Mouse (Mus musculus) gastrocnemius, adult 2 months (tissue): Measurements from ENCODE around the gene Cmtm6. TPM values are rescaled to one million over a fixed set of nuclear protein-coding genes. Genes with fewer than 3 reads are reported as not detected.

Experiments
- DNase-seq: peaks from one replicate; pipeline ENCODE4 v3.0.0; 2022
- H3K27ac ChIP-seq: fragments of 200-600 bp; 2 replicates; pipeline ENCODE4 v1.8.1; 2022; ENCODE audit warnings: mild to moderate bottlenecking
- H3K4me3 ChIP-seq: fragments of 200-600 bp; 2 replicates; pipeline ENCODE4 v1.8.1; 2022; ENCODE audit warnings: mild to moderate bottlenecking, moderate library complexity
- CTCF ChIP-seq: fragments of 200-600 bp; IDR thresholded peaks from 2 replicates; pipeline ENCODE4 v1.8.1; 2022; ENCODE audit warnings: antibody characterized with exemption, mild to moderate bottlenecking, moderate library complexity
- intact Hi-C: fragments of 180-260 bp; cut with DNase I; formaldehyde crosslinking; loops from one replicate; pipeline ENCODE4 v1.15.1; 2025
- total RNA-seq, 2 experiments: library from RNA; stranded (reverse); gene quantifications; 2 replicates each; pipeline ENCODE4 v1.2.3; 2021

The Cmtm6 gene
- total RNA-seq, 2 experiments from 2014 or later, result 7.3 to 7.9 TPM

GRCm38 (mm10) chr9:114779984-114780745 is 49.2 kb downstream of the Cmtm6 start:
- TF ChIP-seq CTCF, result no peak
- intact Hi-C loops, result no loop called here

DNA sequence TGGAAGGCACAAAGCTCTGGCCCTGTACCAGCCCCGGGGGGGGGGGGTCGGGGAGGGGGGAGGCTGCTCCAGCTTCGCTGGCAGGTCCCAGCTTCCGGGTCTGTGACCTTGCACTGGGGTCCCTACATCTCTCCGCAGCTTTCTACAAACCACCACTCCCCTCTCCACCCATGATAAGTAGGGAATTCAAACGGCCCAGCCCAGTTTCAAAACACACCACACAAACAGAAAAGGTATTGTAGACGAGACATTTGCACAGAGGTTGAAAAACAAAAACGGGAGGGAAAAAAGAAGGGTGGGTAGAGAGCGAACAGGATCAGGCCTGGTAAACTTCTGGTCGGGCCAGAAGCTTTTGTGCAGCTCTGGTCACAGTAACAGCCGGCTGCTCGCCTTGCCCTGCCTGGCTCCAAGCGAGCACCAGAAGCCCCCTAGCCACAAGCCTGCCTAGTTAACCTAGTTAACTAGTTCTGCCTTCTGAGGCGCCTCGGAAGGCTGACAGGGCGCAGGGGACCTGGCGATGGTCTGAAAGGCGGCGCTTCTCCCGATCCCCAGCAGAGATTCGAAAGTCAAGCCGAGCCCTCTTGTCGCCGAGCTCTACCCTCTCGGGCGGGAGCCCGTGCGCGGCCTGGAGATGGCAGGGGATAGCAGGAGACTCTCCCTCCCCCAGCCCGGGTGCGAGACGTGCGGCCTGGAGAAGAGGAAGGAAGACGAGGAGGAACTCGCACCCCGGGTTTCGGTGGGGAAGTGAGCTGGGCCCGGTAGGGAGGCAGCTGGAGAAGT is 50.0 kb downstream of the Cmtm6 start:
- no peak for TF ChIP-seq CTCF
- Histone ChIP-seq H3K4me3 (peak overlapping the region; percentile 80), H3K27ac (peak overlapping the region; percentile 88)
- DNase-seq, result peak; percentile 67
- intact Hi-C loops, result no loop called here

More at GRCm38 (mm10) chr9:114779984-114780745, 49.2 kb downstream of the Cmtm6 start:
- DNase-seq, result no peak
- Histone ChIP-seq H3K27ac (peak overlapping the region; percentile 88), H3K4me3 (peak overlapping the region; percentile 80)

GRCm38 (mm10) chr9:114781526-114782212 is 50.8 kb downstream of the Cmtm6 start, which contains the start of gene Cmtm7:
Gene Cmtm7, minus strand, starts transcription at chr9:114781856.
- peak; percentile 89 for DNase-seq
- intact Hi-C loops, result no loop called here

DNA sequence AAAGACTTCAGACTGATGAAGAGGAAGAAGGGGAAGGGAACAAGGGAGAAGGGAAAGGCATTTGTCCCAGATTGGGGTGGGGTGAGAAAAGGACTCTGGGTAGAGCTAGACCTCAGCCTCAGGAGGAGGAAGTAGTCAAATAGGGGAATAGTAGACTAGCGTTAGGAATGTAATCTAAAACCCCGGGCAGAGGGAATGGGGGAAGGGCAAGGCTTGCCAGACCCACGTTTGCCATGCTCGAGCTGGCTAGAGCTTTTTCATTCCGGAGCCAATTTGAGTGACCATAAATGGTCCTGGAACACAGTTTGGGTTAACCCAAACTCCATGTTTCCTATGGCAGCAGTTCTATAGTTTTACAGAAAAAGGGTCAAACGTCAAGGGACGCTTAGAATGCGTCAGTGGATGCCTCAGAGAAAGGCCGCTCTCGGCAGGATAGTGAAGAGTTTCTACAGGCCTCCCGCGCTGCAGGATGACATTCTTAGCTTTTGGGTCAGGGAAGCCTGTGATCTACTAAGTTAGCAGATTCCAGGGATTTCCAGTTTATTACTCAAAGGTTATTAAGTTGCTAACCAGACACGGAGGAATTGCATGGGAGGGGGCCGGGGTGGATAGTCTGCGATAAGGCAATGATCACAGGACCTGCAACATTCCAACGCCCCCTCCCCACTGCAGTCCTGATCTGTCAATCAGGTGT is 54.7 kb downstream of the Cmtm6 start:
- Histone ChIP-seq H3K4me3 (no peak overlapping the region), H3K27ac (no peak overlapping the region)
- intact Hi-C loops, result no loop called here
- no peak for DNase-seq
- no peak for TF ChIP-seq CTCF

More at GRCm38 (mm10) chr9:114781526-114782212, 50.8 kb downstream of the Cmtm6 start, which contains the start of gene Cmtm7:
- peak within 1 kb of the TSS; percentile 80 for H3K4me3 ChIP-seq
- H3K27ac ChIP-seq, result peak within 1 kb of the TSS; percentile 88
- TF ChIP-seq CTCF, result no peak

GRCm38 (mm10) chr9:114787134-114787533 is 56.2 kb downstream of the Cmtm6 start:
- no peak for TF ChIP-seq CTCF
- no peak for DNase-seq
- Histone ChIP-seq H3K4me3 (no peak overlapping the region), H3K27ac (no peak overlapping the region)
- intact Hi-C loops, result no loop called here

DNA sequence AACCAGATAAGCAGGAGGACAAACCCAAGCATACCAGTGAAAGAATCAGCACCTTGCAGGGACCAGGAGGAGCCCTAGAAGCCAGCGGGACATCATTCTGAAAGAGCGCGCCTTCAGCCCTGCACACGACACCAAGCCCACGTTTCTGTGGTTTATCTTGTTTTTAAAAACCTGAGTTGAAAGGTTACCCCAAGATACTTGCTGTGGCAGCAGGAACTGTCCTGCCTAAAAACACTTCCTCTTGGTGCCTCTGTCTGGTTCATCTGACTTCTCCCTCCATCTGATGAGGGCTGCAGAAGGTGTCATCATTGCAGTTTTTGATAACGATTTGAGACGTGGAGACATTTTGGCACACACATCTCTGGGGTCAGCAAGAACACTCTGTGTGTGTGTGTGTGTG is 56.8 kb downstream of the Cmtm6 start:
- Histone ChIP-seq H3K27ac (no peak overlapping the region), H3K4me3 (no peak overlapping the region)
- TF ChIP-seq CTCF, result no peak
- intact Hi-C loops, result no loop called here
- no peak for DNase-seq

DNA sequence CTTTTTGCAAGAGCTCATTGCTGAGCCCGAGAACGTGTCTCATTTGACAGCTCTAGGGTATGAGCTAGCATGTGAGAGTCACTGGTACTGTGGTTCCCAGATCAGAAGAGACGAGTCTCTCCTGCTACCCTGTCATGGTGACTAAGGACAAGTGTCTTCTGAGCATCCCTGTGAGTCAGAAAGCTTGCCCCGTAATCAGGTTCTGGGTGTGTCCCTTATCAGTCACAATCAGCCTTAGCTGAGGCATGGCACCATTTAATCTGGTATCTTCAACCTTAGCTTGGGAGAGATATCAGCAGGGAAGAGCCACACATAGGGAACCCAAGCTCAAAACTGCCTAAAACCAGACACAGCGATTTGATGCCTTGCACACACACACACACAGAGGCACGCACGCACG is 57.8 kb downstream of the Cmtm6 start:
- H3K27ac ChIP-seq, result no peak overlapping the region
- no peak for TF ChIP-seq CTCF
- intact Hi-C loops, result no loop called here
- DNase-seq, result no peak
- H3K4me3 ChIP-seq, result no peak overlapping the region

GRCm38 (mm10) chr9:114789557-114789956 is 58.6 kb downstream of the Cmtm6 start:
- no peak for TF ChIP-seq CTCF
- intact Hi-C loops, result no loop called here

DNA sequence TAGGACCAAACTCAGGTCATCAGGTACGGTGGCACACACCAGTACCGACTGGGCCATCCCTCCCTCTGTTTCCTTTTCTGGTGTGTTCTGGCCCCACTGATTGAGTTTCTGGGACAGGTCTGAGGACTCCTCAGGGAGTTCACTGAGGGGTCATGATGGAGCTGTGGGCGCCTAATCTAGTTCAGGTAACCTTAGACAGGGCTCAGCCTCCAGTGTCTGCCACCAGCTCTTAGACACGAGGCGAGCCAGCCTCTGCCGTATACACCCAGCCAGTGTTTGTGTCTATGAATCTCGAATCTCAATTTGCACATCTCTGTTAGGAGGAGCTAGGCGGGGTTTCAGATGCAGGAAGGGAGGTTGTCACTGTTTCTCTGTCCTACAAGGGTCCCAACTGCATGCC is 59.1 kb downstream of the Cmtm6 start:
- no peak overlapping the region for H3K4me3 ChIP-seq
- TF ChIP-seq CTCF, result no peak
- intact Hi-C loops, result no loop called here
- no peak for DNase-seq
- no peak overlapping the region for H3K27ac ChIP-seq

More at GRCm38 (mm10) chr9:114789557-114789956, 58.6 kb downstream of the Cmtm6 start:
- no peak overlapping the region for H3K4me3 ChIP-seq
- H3K27ac ChIP-seq, result no peak overlapping the region
- no peak for DNase-seq

DNA sequence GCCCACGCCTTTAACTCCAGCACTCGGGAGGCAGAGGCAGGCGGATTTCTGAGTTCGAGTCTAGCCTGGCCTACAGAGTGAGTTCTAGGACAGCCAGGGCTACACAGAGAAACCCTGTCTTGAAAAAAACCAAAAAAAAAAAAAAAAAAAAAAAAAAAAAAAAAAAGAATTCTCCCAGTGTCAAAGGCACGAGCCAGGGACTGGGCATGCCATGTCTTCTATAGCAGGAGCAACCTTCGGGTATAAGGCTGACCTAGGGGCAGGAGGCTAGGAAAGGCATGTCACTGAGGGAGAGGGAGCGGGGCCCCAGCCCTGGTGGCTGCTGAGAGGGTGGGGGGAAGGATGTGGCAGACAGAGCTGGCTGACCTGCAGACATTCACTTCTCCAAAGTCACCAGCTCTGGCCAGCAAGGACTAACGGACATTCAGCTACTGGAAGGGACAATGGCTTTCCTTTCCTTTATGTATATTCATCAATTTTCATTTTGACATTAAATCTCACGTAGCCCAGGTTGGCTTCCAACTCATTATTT is 62.9 kb downstream of the Cmtm6 start:
- intact Hi-C loops, result no loop called here
- no peak for TF ChIP-seq CTCF
- no peak overlapping the region for H3K27ac ChIP-seq
- no peak for DNase-seq
- no peak overlapping the region for H3K4me3 ChIP-seq

- H3K27ac ChIP-seq, result no peak overlapping the region
- no peak for DNase-seq
- TF ChIP-seq CTCF, result no peak
- no peak overlapping the region for H3K4me3 ChIP-seq
- intact Hi-C loops, result no loop called here
These were observed 63.6 kb downstream of the Cmtm6 start for GRCm38 (mm10) chr9:114794491-114794890.

DNA sequence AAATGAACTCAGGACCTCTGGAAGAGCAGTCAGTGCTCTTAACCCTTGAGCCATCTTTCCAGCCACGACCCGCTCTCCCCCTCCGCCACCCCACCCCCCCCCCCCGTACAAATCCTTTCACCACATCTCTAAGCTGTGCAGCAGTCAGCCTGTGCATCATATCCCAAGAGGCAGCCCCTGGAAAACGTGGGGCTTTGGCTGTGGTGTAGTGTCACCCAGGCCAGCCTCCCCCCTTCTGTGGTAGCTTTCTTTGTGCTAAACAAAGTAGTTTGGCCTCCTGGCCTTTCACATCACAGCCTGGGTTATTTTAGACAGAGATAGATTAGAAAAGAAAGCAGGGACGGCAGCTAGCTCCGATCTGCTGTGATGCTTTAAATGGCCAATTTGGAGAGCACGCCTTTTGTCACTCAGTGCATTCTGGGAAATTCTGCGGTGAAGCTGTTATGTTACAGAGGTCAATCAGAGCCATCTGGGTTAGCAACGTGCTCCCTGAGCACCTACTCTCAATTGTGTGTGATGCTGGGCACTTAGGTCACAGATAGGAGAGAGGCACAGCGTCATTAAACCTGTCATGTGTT is 65.6 kb downstream of the Cmtm6 start:
- intact Hi-C loops, result loop anchor here (2.0 to 5.0 kb wide), 3 partner anchors 18 to 161 kb away; no protein-coding TSS in a partner anchor
- H3K27ac ChIP-seq, result no peak overlapping the region
- no peak for DNase-seq
- TF ChIP-seq CTCF, result no peak
- H3K4me3 ChIP-seq, result no peak overlapping the region
